Mouse (Mus musculus): ENCODE measurements around the gene Tmem132c.

- no peak for TF ChIP-seq CTCF (IDR thresholded peaks at IDR 0.05; ENCODE audit: low read depth)
- TF ChIP-seq EP300 (optimal IDR thresholded peaks at IDR 0.05): no peak
These were observed 354.1 kb downstream of the Tmem132c start for GRCm38 (mm10) chr5:127595676-127596075.

All from stomach, postnatal 0 days (tissue).